Mouse (Mus musculus): ENCODE measurements around the gene Btbd6.

- TF ChIP-seq CTCF (IDR thresholded peaks at IDR 0.05) (peak; percentile 21), EP300 (IDR thresholded peaks at IDR 0.05) (no peak)
Observed at GRCm38 (mm10) chr12:112928401-112929241, 47.7 kb upstream of the Btbd6 start.

Data from lung, postnatal 0 days (tissue).